Mouse (Mus musculus) megakaryocyte, embryonic 14.5 days (primary cell): ENCODE data around the gene Kat14.

ENCODE experiments used
- FLI1 ChIP-seq: IDR thresholded peaks from 2 replicates; pipeline ENCODE4 v1.6.1; 2012; ENCODE audit warnings: low read length, inconsistent platforms, mixed read lengths
- GATA1 ChIP-seq: IDR thresholded peaks from 3 replicates; pipeline ENCODE4 v1.6.1; 2012; ENCODE audit warnings: mixed read lengths, low read length, inconsistent platforms, borderline replicate concordance

DNA sequence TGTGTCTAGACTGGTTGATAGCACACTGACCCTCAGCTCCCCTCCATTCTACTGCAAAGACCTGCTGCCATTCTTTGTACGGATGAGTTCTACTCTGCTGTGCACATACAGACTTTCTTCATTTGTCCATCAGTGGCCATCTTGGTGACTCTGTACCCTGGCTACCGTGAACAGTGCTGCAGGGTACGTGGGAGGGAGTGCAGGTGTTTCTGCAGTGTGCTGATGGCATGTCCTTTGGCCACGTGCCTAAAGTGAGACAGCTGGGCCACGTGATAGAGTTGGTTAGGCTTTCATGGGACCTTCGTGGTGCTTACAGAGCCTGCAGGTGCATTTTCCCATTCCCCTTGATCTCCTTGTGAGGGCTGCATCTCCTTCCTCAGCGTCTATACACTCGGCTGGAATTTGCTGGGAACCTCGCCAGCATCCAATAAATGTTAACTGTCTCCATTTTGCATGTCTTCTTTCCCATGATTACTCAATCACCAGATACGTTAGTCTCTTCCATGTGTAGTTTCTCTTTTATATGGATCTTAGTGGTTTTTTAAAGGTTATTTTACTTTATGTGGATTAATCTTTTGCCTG is 53.4 kb downstream of the Kat14 start:
- TF ChIP-seq GATA1 (no peak), FLI1 (no peak)
